Mouse (Mus musculus): Measurements from ENCODE around the gene Bicdl1. TPM values are rescaled to one million over a fixed set of nuclear protein-coding genes. Genes with fewer than 3 reads are reported as not detected.

The Bicdl1 gene
- polyA plus RNA-seq, 1 experiment from 2014 or later, result 9.7 TPM

- Histone ChIP-seq H3K9ac (ENCODE audit: low read depth, low read length) (no peak overlapping the region), H3K36me3 (ENCODE audit: control insufficient read depth, insufficient read depth, low read length) (no peaks in the 10 kb centered on the region), H3K27me3 (replicated peaks; ENCODE audit: control insufficient read depth, insufficient read depth, low read length) (no peaks in the 10 kb centered on the region), H3K4me2 (ENCODE audit: low read depth, low read length) (no peak overlapping the region), H3K9me3 (ENCODE audit: control insufficient read depth, low read length) (no peaks in the 10 kb centered on the region), H3K4me3 (ENCODE audit: low read length) (no peak overlapping the region), H3K4me1 (ENCODE audit: control insufficient read depth, insufficient read depth, low read length) (peaks cover 18% of the 10 kb centered on the region), H3K27ac (ENCODE audit: low read length) (no peak overlapping the region)
- 91% methylated on average over 4 of the region's 4 CpGs for WGBS
- ATAC-seq, result no peak
These were observed 101.7 kb downstream of the Bicdl1 start for GRCm38 (mm10) chr5:115629672-115630071.

- ATAC-seq, result no peak
- Histone ChIP-seq H3K4me3 (ENCODE audit: low read length) (no peak overlapping the region), H3K9me3 (ENCODE audit: control insufficient read depth, low read length) (no peaks in the 10 kb centered on the region), H3K4me2 (ENCODE audit: low read depth, low read length) (no peak overlapping the region), H3K9ac (ENCODE audit: low read depth, low read length) (no peak overlapping the region), H3K4me1 (ENCODE audit: control insufficient read depth, insufficient read depth, low read length) (peaks cover 12% of the 10 kb centered on the region), H3K27ac (ENCODE audit: low read length) (no peak overlapping the region), H3K27me3 (replicated peaks; ENCODE audit: control insufficient read depth, insufficient read depth, low read length) (no peaks in the 10 kb centered on the region), H3K36me3 (ENCODE audit: control insufficient read depth, insufficient read depth, low read length) (no peaks in the 10 kb centered on the region)
- WGBS, result 67% methylated on average over 8 of the region's 8 CpGs
These were observed 103.3 kb downstream of the Bicdl1 start for GRCm38 (mm10) chr5:115628083-115628482.

- no peaks in the 10 kb centered on the region for H3K9me3 ChIP-seq (ENCODE audit: control insufficient read depth, low read length)
- no peak overlapping the region for H3K9ac ChIP-seq (ENCODE audit: low read depth, low read length)
- 84% methylated on average over 10 of the region's 10 CpGs for WGBS
- no peaks in the 10 kb centered on the region; the same call in 1 of the 2 replicates for H3K36me3 ChIP-seq (ENCODE audit: control insufficient read depth, insufficient read depth, low read length)
- H3K4me2 ChIP-seq (ENCODE audit: low read depth, low read length), result no peak overlapping the region
- H3K4me1 ChIP-seq (ENCODE audit: control insufficient read depth, insufficient read depth, low read length), result peaks cover 7% of the 10 kb centered on the region
- peak; percentile 52 for ATAC-seq
- H3K27me3 ChIP-seq (replicated peaks; ENCODE audit: control insufficient read depth, insufficient read depth, low read length), result no peaks in the 10 kb centered on the region
- H3K4me3 ChIP-seq (ENCODE audit: low read length), result no peak overlapping the region
- no peak overlapping the region for H3K27ac ChIP-seq (ENCODE audit: low read length)
These were observed 105.1 kb downstream of the Bicdl1 start for GRCm38 (mm10) chr5:115626237-115626886.

GRCm38 (mm10) chr5:115623694-115624440, 107.6 kb downstream of the Bicdl1 start:
- Histone ChIP-seq H3K9ac (ENCODE audit: low read depth, low read length) (no peak overlapping the region), H3K4me2 (ENCODE audit: low read depth, low read length) (no peak overlapping the region), H3K4me3 (ENCODE audit: low read length) (no peak overlapping the region), H3K27ac (ENCODE audit: low read length) (no peak overlapping the region), H3K9me3 (ENCODE audit: control insufficient read depth, low read length) (no peaks in the 10 kb centered on the region), H3K27me3 (replicated peaks; ENCODE audit: control insufficient read depth, insufficient read depth, low read length) (no peaks in the 10 kb centered on the region), H3K4me1 (ENCODE audit: control insufficient read depth, insufficient read depth, low read length) (no peaks in the 10 kb centered on the region), H3K36me3 (ENCODE audit: control insufficient read depth, insufficient read depth, low read length) (peaks cover 7% of the 10 kb centered on the region)
- WGBS, result 83% methylated on average over 9 of the region's 9 CpGs
- no peak for ATAC-seq

- no peaks in the 10 kb centered on the region for H3K4me1 ChIP-seq (ENCODE audit: control insufficient read depth, insufficient read depth, low read length)
- 79% methylated on average over 7 of the region's 7 CpGs for WGBS
- H3K4me3 ChIP-seq (ENCODE audit: low read length), result no peak overlapping the region
- no peak for ATAC-seq
- H3K27ac ChIP-seq (ENCODE audit: low read length), result no peak overlapping the region
- H3K36me3 ChIP-seq (ENCODE audit: control insufficient read depth, insufficient read depth, low read length), result peaks cover 7% of the 10 kb centered on the region
- no peak overlapping the region for H3K4me2 ChIP-seq (ENCODE audit: low read depth, low read length)
- H3K9ac ChIP-seq (ENCODE audit: low read depth, low read length), result no peak overlapping the region
- no peaks in the 10 kb centered on the region for H3K9me3 ChIP-seq (ENCODE audit: control insufficient read depth, low read length)
- H3K27me3 ChIP-seq (replicated peaks; ENCODE audit: control insufficient read depth, insufficient read depth, low read length), result no peaks in the 10 kb centered on the region
These were observed 108.7 kb downstream of the Bicdl1 start for GRCm38 (mm10) chr5:115622686-115623085.

GRCm38 (mm10) chr5:115619690-115620089, 111.7 kb downstream of the Bicdl1 start:
- Histone ChIP-seq H3K4me2 (ENCODE audit: low read depth, low read length) (no peak overlapping the region), H3K4me1 (ENCODE audit: control insufficient read depth, insufficient read depth, low read length) (no peaks in the 10 kb centered on the region), H3K36me3 (ENCODE audit: control insufficient read depth, insufficient read depth, low read length) (peaks cover 26% of the 10 kb centered on the region), H3K4me3 (ENCODE audit: low read length) (no peak overlapping the region), H3K27ac (ENCODE audit: low read length) (no peak overlapping the region), H3K27me3 (replicated peaks; ENCODE audit: control insufficient read depth, insufficient read depth, low read length) (no peaks in the 10 kb centered on the region), H3K9ac (ENCODE audit: low read depth, low read length) (no peak overlapping the region), H3K9me3 (ENCODE audit: control insufficient read depth, low read length) (no peaks in the 10 kb centered on the region)
- ATAC-seq, result 0 out of 2 replicates have a peak, but pooled peaks have one; percentile 30
- WGBS, result 79% methylated on average over 15 of the region's 15 CpGs

- 81% methylated on average over 7 of the region's 7 CpGs for WGBS
- no peaks in the 10 kb centered on the region for H3K4me1 ChIP-seq (ENCODE audit: control insufficient read depth, insufficient read depth, low read length)
- no peak overlapping the region for H3K4me2 ChIP-seq (ENCODE audit: low read depth, low read length)
- no peaks in the 10 kb centered on the region for H3K27me3 ChIP-seq (replicated peaks; ENCODE audit: control insufficient read depth, insufficient read depth, low read length)
- H3K27ac ChIP-seq (ENCODE audit: low read length), result no peak overlapping the region
- H3K36me3 ChIP-seq (ENCODE audit: control insufficient read depth, insufficient read depth, low read length), result peaks cover 38% of the 10 kb centered on the region
- no peak overlapping the region for H3K9ac ChIP-seq (ENCODE audit: low read depth, low read length)
- H3K9me3 ChIP-seq (ENCODE audit: control insufficient read depth, low read length), result no peaks in the 10 kb centered on the region
- ATAC-seq, result no peak
- H3K4me3 ChIP-seq (ENCODE audit: low read length), result no peak overlapping the region
These were observed 116.5 kb downstream of the Bicdl1 start for GRCm38 (mm10) chr5:115614948-115615347.

- no peaks in the 10 kb centered on the region for H3K27me3 ChIP-seq (replicated peaks; ENCODE audit: control insufficient read depth, insufficient read depth, low read length)
- no peaks in the 10 kb centered on the region for H3K9me3 ChIP-seq (ENCODE audit: control insufficient read depth, low read length)
- no peak overlapping the region for H3K9ac ChIP-seq (ENCODE audit: low read depth, low read length)
- H3K4me3 ChIP-seq (ENCODE audit: low read length), result no peak overlapping the region
- 92% methylated on average over 9 of the region's 9 CpGs for WGBS
- peaks cover 39% of the 10 kb centered on the region for H3K36me3 ChIP-seq (ENCODE audit: control insufficient read depth, insufficient read depth, low read length)
- H3K4me2 ChIP-seq (ENCODE audit: low read depth, low read length), result no peak overlapping the region
- H3K4me1 ChIP-seq (ENCODE audit: control insufficient read depth, insufficient read depth, low read length), result no peaks in the 10 kb centered on the region
- no peak for ATAC-seq
- no peak overlapping the region for H3K27ac ChIP-seq (ENCODE audit: low read length)
These were observed 118.1 kb downstream of the Bicdl1 start for GRCm38 (mm10) chr5:115613332-115613731.

- no peak overlapping the region for H3K9ac ChIP-seq (ENCODE audit: low read depth, low read length)
These were observed 119.9 kb downstream of the Bicdl1 start for GRCm38 (mm10) chr5:115611566-115611965.

More at GRCm38 (mm10) chr5:115611566-115611965, 119.9 kb downstream of the Bicdl1 start:
- Histone ChIP-seq H3K4me1 (ENCODE audit: control insufficient read depth, insufficient read depth, low read length) (no peaks in the 10 kb centered on the region), H3K27ac (ENCODE audit: low read length) (no peak overlapping the region), H3K4me2 (ENCODE audit: low read depth, low read length) (no peak overlapping the region), H3K36me3 (ENCODE audit: control insufficient read depth, insufficient read depth, low read length) (peaks cover 30% of the 10 kb centered on the region), H3K4me3 (ENCODE audit: low read length) (no peak overlapping the region), H3K27me3 (replicated peaks; ENCODE audit: control insufficient read depth, insufficient read depth, low read length) (no peaks in the 10 kb centered on the region), H3K9me3 (ENCODE audit: control insufficient read depth, low read length) (no peaks in the 10 kb centered on the region)
- no peak for ATAC-seq
- WGBS, result 93% methylated on average over 11 of the region's 11 CpGs

Measured in intestine, embryonic 16.5 days (tissue).